Mouse (Mus musculus) brain, embryonic 14.5 days (tissue): ENCODE results near the gene Slc2a1.

Experiments
- CTCF ChIP-seq: fragments of 200-500 bp; IDR thresholded peaks from 2 replicates; pipeline ENCODE4 v1.5.1; 2012; ENCODE audit warnings: inconsistent platforms, mild to moderate bottlenecking, moderate library complexity, borderline replicate concordance; ENCODE audit not compliant: insufficient read depth, insufficient read length; ENCODE audit errors: extremely low read depth
- POLR2A ChIP-seq: fragments of 200-500 bp; IDR thresholded peaks from 2 replicates; pipeline ENCODE4 v1.6.1; 2012; ENCODE audit warnings: mild to moderate bottlenecking, inconsistent platforms, borderline replicate concordance; ENCODE audit not compliant: poor library complexity, insufficient read depth, insufficient read length, severe bottlenecking; ENCODE audit errors: extremely low read depth

DNA sequence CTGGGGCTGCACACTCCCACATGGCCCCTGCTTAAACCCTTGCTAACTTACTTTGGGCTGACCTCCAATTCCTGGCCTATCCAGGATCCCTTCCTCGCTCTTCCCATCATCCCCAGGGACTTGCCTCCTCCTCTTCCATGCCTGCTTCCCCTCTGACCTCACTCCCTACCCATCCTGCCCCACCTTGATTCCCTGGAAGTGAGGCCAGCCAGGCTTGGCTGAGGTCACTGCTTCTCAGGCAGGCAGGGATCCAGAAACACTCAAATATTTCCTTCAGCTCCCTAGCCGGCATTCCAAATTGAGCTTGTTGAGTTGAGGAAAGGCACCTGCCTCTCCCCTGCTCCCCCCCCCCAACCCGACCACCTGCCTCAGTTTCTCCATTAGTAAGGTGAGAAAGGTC lies 12.1 kb upstream of the Slc2a1 start:
- TF ChIP-seq POLR2A: no peak
- no peak for TF ChIP-seq CTCF
